Mouse (Mus musculus) erythroblast, adult 5-6 weeks (primary cell): ENCODE results near the gene Ywhah. TPM values are rescaled to one million over a fixed set of nuclear protein-coding genes. Genes with fewer than 3 reads are reported as not detected.
"Not testable (repeated sequence)": the region's sequence is repeated elsewhere in the genome, so short reads cannot be mapped to it uniquely, and the experiment has no call there.

Experiments used
- ATAC-seq: replicated peaks from 2 replicates; pipeline ENCODE4 v1.8.0; 2016; ENCODE audit warnings: moderate number of reproducible peaks, mild to moderate bottlenecking, moderate TSS enrichment, inconsistent platforms; ENCODE audit not compliant: poor library complexity, low FRiP score, severe bottlenecking
- total RNA-seq, 2 experiments: library from RNA; stranded (forward) in 1 of 2; stranded (reverse) in 1 of 2; fragments of 150-400 nt in 1 of 2; fragments of 200-764, 138-1000 nt in 1 of 2; gene quantifications; 2 replicates each; pipeline versions ENCODE4 v1.2.3 to v1.2.4; 2015 to 2017; ENCODE audit warnings: low replicate concordance in 2 of 2

Gene Ywhah
- total RNA-seq, 2 experiments from 2014 or later: 102 to 122 TPM

GRCm38 (mm10) chr5:33009818-33010812 lies 8.5 kb upstream of the Ywhah start:
- no peak for ATAC-seq

GRCm38 (mm10) chr5:33011132-33012106 lies 7.2 kb upstream of the Ywhah start:
- no peak for ATAC-seq

- no peak for ATAC-seq
Observed at GRCm38 (mm10) chr5:33014096-33014495, 4.5 kb upstream of the Ywhah start.

- ATAC-seq: no peak
Observed at GRCm38 (mm10) chr5:33015579-33015978, 3.0 kb upstream of the Ywhah start.

- no peak; the same call in 1 of the 2 replicates for ATAC-seq
Observed at GRCm38 (mm10) chr5:33018189-33018560, 441 bp upstream of the Ywhah start.

GRCm38 (mm10) chr5:33019426-33019821 lies 808 bp downstream of the Ywhah start:
- 0 out of 2 replicates have a peak, but pooled peaks have one; percentile 37 for ATAC-seq

- ATAC-seq: 0 out of 2 replicates have a peak, but pooled peaks have one; percentile 42
Observed at GRCm38 (mm10) chr5:33021622-33022021, 3.0 kb downstream of the Ywhah start.

GRCm38 (mm10) chr5:33023337-33023736 lies 4.7 kb downstream of the Ywhah start:
- no peak for ATAC-seq

GRCm38 (mm10) chr5:33024474-33024873 lies 5.9 kb downstream of the Ywhah start:
- no peak for ATAC-seq

GRCm38 (mm10) chr5:33028656-33029055 lies 10.0 kb downstream of the Ywhah start:
- no peak for ATAC-seq

- ATAC-seq: no peak
Observed at GRCm38 (mm10) chr5:33030425-33031175, 12.0 kb downstream of the Ywhah start.

GRCm38 (mm10) chr5:33032036-33032773 lies 13.6 kb downstream of the Ywhah start:
- peak; percentile 50 for ATAC-seq

GRCm38 (mm10) chr5:33033121-33033520 lies 14.5 kb downstream of the Ywhah start:
- peak; percentile 87 for ATAC-seq

GRCm38 (mm10) chr5:33033633-33034032 lies 15.0 kb downstream of the Ywhah start:
- ATAC-seq: not testable (repeated sequence)

- ATAC-seq: peak; percentile 60
Observed at GRCm38 (mm10) chr5:33034100-33034499, 15.5 kb downstream of the Ywhah start.

- no peak for ATAC-seq
Observed at GRCm38 (mm10) chr5:33034916-33035315, 16.3 kb downstream of the Ywhah start.

GRCm38 (mm10) chr5:33038656-33039509 lies 20.3 kb downstream of the Ywhah start:
- no peak for ATAC-seq

GRCm38 (mm10) chr5:33039510-33039911 lies 20.9 kb downstream of the Ywhah start:
- peak; percentile 89 for ATAC-seq
